Mouse (Mus musculus) neural tube, embryonic 14.5 days (tissue): ENCODE measurements around the gene D930048N14Rik. TPM values are rescaled to one million over a fixed set of nuclear protein-coding genes. Genes with fewer than 3 reads are reported as not detected.
A peak's percentile ranks its signal among the peaks of the same experiment; 100 is the strongest.
"Not testable (repeated sequence)": the region's sequence is repeated elsewhere in the genome, so short reads cannot be mapped to it uniquely, and the experiment has no call there.

Source experiments
- ATAC-seq: fragments of 200-750 bp; cut with Nextera tagmentation; 2 replicates; pipeline ENCODE4 v1.8.0; 2017; ENCODE audit warnings: low read depth, mild to moderate bottlenecking, moderate TSS enrichment, moderate library complexity
- H3K27ac ChIP-seq: fragments of 300-500 bp; sonication (generic); 2 replicates; pipeline ENCODE4 v1.5.1; 2014; ENCODE audit warnings: low read depth, mild to moderate bottlenecking, control low read depth, low read length, moderate library complexity, mixed read lengths
- H3K27me3 ChIP-seq: fragments of 300-500 bp; sonication (generic); 2 replicates; pipeline ENCODE4 v1.6.1; 2014; ENCODE audit warnings: low read length; ENCODE audit not compliant: control insufficient read depth, insufficient read depth
- H3K36me3 ChIP-seq: fragments of 300-500 bp; sonication (generic); 2 replicates; pipeline ENCODE4 v1.6.1; 2014; ENCODE audit warnings: low read length, mixed read lengths; ENCODE audit not compliant: control insufficient read depth, insufficient read depth
- H3K4me1 ChIP-seq: fragments of 300-500 bp; sonication (generic); 2 replicates; pipeline ENCODE4 v1.6.1; 2014; ENCODE audit warnings: low read length; ENCODE audit not compliant: control insufficient read depth, insufficient read depth
- H3K4me2 ChIP-seq: fragments of 300-500 bp; sonication (generic); 2 replicates; pipeline ENCODE4 v1.6.1; 2014; ENCODE audit warnings: mild to moderate bottlenecking, low read depth, low read length, control low read depth
- H3K4me3 ChIP-seq: fragments of 300-500 bp; sonication (generic); 2 replicates; pipeline ENCODE4 v1.5.1; 2014; ENCODE audit warnings: low read depth, low read length, control low read depth, mixed read lengths
- H3K9ac ChIP-seq: fragments of 300-500 bp; sonication (generic); replicated peaks from 2 replicates; pipeline ENCODE4 v1.6.1; 2014; ENCODE audit warnings: low read depth, mild to moderate bottlenecking, control low read depth, low read length, mixed read lengths
- H3K9me3 ChIP-seq: fragments of 300-500 bp; sonication (generic); 2 replicates; pipeline ENCODE4 v1.6.1; 2016; ENCODE audit warnings: low read length; ENCODE audit not compliant: control insufficient read depth
- WGBS: fragments of 180-500 bp; shearing (Covaris S2); extraction: QIAGEN DNeasy Blood & Tissue Kit; methylation state at CpG from one replicate; pipeline ENCODE4 v1.1.7; 2014; 5-methylcytosine and 5-hydroxymethylcytosine counted together
- polyA plus RNA-seq: library from polyadenylated mRNA; unstranded; fragments of >200 nt; fragmentation: Nextera tagmentation; extraction: Ambion mirVana; gene quantifications from 2 replicates; pipeline ENCODE4 v1.2.1, GENCODE M21; 2014

D930048N14Rik gene
- polyA plus RNA-seq = 1.7 and 1.8 TPM in 2 replicates

DNA sequence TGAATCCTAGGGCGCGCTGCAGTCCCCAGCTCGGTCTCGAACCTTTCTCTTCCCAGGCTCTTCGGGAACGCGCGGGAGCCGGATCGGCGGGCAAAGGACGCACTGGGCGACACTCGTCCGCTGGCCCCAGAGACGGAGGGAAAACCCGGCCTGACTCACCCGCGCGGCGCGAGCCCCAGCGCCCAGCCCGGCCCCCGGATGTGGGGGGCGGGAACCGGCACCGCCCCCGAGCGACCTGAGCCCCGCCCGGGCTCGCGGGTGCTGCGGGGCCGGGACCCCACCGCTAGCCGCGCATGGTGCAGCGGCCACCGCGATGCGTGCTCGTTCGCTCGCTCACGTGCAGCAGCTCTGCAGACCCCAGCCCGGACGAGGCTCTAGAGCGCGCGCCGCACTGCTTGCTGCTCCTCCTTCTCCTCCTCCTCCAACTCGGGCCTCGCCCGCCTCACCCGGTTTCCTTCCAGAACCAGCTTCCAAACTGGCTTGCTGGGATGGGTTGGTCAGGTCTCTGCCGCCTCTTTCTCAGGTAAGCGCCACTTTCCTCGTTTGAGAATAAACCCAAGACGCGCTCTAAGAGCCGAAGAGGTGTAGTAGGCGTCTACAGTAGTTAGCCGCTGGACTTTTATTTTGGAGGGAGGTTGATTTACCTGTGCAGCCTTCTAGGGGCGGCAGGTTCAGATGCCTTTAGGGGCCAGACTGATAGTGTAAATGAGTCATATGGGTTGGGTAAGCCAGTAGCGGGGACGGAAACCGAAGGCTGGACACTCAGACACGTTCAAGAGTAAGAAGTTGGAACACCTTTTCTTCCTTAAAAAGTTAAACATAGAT lies at the start of gene D930048N14Rik, which contains the start of gene N4bp3:
TSS of gene D930048N14Rik (plus strand) at position 264 of the 825 bp plus-strand sequence.
TSS of gene N4bp3 (minus strand) at position 152 of the 825 bp plus-strand sequence.
- no peaks in the 10 kb centered on the region for H3K9me3 ChIP-seq
- H3K4me1 ChIP-seq = peaks cover 15% of the 10 kb centered on the region
- peaks cover 5% of the 10 kb centered on the region; the same call in 1 of the 2 replicates for H3K27me3 ChIP-seq
- no peaks in the 10 kb centered on the region for H3K36me3 ChIP-seq
- H3K4me3 ChIP-seq = peak within 1 kb of the TSS; percentile 53
- H3K9ac ChIP-seq = peak within 1 kb of the TSS; percentile 53
- 0 out of 2 replicates have a peak within 1 kb of the TSS, but pooled peaks have one; percentile 23 for H3K27ac ChIP-seq
- peak within 1 kb of the TSS; percentile 70 for H3K4me2 ChIP-seq
- 2% methylated on average over 67 of the region's 70 CpGs for WGBS
- ATAC-seq = peak; percentile 82

DNA sequence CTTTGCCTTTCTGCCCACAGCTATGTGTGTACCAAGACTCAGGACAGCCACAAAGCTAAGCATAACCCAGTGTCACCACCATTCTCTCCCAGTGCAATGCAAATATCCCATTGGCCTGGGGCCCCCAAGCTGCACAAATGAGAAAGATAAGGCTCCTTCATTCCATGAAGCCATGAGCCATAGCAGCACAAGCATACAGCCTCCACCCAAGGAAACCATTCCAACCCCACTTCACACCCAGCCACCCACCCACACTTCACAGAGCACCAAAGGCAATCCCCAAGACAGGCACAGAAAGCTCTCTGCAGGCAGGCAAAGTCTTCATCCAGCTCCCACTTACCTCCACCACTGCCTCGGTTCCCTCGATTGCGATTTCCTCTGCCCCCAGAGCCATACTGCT lies 48.5 kb upstream of the D930048N14Rik start:
- H3K27ac ChIP-seq = no peak overlapping the region
- no peaks in the 10 kb centered on the region for H3K27me3 ChIP-seq
- H3K4me3 ChIP-seq = no peak overlapping the region
- no peaks in the 10 kb centered on the region for H3K9me3 ChIP-seq
- H3K36me3 ChIP-seq = peaks cover 80% of the 10 kb centered on the region
- H3K4me1 ChIP-seq = peaks cover 11% of the 10 kb centered on the region
- no peak overlapping the region for H3K4me2 ChIP-seq
- no peak for ATAC-seq
- 88% methylated on average over 3 of the region's 3 CpGs for WGBS
- H3K9ac ChIP-seq = no peak overlapping the region

DNA sequence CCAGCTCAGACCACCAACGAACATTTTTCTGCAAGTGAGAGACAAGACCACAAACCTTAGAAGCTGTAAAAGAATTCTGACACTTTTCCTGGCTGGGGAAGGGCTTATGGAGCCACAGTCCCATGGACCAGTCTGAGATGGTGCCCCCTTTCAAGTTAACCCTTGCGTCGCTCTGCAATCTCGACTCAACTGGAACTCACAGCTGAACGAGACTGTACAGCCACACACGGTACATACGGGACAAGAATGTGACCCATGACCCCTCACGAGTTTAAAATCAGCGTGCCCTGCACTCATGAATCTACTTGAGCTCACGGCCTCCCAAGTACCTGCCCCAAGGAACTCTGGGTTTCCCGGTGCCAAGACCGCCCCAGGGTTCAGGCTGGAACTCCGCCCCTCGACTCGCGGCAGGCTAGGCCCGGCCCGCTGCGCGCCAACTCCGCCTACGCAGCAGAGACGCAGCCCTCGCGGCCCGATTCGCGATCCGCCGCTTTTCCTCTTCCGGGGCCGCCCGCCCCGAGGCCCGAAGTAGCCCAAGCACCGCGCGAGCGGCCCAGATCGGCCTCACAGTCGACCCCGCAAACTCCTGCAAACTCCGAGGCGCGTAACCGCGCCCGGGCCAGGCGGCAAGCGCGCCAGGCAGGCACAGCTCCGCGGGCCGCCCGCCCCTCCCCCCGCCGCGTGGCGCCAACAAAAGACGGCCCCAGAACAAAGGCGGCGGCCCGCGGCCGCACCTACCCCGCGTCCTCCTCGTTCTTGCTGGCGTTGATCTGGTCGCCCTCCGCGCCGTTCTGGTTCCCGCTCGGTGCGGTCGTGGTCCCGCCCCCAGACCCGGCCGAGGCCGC lies 44.9 kb upstream of the D930048N14Rik start:
- peak overlapping the region; percentile 99 for H3K9ac ChIP-seq
- under 1% methylated on average over 79 of the region's 81 CpGs for WGBS
- H3K36me3 ChIP-seq = peaks cover 45% of the 10 kb centered on the region
- H3K4me1 ChIP-seq = peaks cover 13% of the 10 kb centered on the region
- peak overlapping the region; percentile 93 for H3K27ac ChIP-seq
- no peaks in the 10 kb centered on the region for H3K27me3 ChIP-seq
- no peaks in the 10 kb centered on the region for H3K9me3 ChIP-seq
- H3K4me2 ChIP-seq = peak overlapping the region; percentile 61
- peak; percentile 54 for ATAC-seq
- peak overlapping the region; percentile 98 for H3K4me3 ChIP-seq

DNA sequence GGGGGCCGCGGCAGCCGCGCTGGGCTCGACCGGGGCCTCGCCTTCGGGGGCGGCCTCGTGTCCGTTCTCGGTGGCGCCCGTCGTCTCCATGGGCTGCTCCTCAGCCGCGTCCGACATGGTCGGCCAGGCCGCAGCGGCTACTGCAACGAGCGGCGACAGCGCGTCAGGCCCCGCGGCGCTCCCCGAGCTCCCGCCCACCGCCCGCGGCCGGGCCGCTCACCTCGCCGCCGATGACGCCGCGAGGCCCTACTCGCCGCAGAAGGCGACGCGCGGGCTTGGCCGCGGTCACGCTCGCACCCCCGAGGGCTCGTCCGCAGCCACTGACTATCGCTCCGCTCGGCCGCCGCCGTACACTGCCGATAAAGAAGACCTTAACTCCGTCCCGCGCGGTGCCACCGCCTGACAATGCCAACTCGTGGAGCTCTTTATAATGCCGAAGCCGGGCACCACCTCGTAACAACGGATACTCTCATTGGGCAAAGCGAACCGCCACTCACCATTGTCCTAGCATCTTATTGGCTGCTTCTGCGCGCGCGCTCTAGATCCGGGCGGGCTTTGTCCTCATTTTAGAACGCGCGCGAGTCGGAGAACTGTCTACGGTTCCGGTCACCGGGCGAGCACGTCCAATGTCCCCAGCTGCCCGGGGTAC lies 44.2 kb upstream of the D930048N14Rik start, which contains the start of gene Hnrnpab:
TSS of gene Hnrnpab (minus strand) at position 401 of the 649 bp plus-strand sequence.
- Histone ChIP-seq H3K4me2 (peak within 1 kb of the TSS; percentile 81), H3K4me3 (peak within 1 kb of the TSS; percentile 98), H3K9ac (peak within 1 kb of the TSS; percentile 99), H3K36me3 (peaks cover 37% of the 10 kb centered on the region), H3K4me1 (peaks cover 13% of the 10 kb centered on the region), H3K27me3 (no peaks in the 10 kb centered on the region), H3K27ac (peak within 1 kb of the TSS; percentile 93), H3K9me3 (no peaks in the 10 kb centered on the region)
- peak; percentile 95 for ATAC-seq
- under 1% methylated on average over 85 of the region's 91 CpGs for WGBS

DNA sequence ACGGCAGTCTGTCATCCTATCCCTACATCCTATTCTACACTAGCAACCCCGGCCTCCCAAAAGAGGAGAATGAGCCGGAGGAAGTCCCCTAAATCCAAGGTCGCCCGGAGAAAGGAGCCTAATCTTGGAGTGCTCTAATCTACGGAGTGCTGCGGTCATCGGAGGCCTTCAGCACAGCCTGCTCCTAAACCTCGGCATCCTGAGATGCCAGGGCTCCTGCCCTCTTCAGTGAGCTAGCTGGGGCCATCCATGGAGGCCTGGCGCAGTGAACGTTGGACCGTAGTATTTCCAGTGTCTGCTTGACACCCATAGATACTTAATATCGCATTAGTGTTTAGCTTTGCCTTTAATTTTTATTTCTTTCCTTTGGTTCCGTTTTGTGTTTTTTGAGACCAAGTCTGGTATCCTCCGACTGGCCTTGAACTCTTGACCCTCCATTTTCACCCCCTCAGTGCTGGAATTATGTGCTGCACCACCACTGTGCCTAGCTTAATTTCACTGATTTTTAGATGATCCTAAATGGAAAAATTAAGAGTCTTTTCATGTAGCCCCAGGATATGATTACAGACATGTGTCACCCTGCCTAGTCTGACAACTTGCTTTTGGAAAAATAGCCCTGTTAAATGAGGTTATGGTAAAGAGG lies 43.5 kb upstream of the D930048N14Rik start:
- ATAC-seq = peak; percentile 56
- WGBS = 8% methylated on average over 15 of the region's 15 CpGs
- H3K4me3 ChIP-seq = peak overlapping the region; percentile 98
- H3K4me2 ChIP-seq = peak overlapping the region; percentile 81
- peaks cover 31% of the 10 kb centered on the region for H3K36me3 ChIP-seq
- no peaks in the 10 kb centered on the region for H3K27me3 ChIP-seq
- peak overlapping the region; percentile 99 for H3K9ac ChIP-seq
- H3K9me3 ChIP-seq = no peaks in the 10 kb centered on the region
- H3K4me1 ChIP-seq = peaks cover 13% of the 10 kb centered on the region
- peak overlapping the region; percentile 93 for H3K27ac ChIP-seq

DNA sequence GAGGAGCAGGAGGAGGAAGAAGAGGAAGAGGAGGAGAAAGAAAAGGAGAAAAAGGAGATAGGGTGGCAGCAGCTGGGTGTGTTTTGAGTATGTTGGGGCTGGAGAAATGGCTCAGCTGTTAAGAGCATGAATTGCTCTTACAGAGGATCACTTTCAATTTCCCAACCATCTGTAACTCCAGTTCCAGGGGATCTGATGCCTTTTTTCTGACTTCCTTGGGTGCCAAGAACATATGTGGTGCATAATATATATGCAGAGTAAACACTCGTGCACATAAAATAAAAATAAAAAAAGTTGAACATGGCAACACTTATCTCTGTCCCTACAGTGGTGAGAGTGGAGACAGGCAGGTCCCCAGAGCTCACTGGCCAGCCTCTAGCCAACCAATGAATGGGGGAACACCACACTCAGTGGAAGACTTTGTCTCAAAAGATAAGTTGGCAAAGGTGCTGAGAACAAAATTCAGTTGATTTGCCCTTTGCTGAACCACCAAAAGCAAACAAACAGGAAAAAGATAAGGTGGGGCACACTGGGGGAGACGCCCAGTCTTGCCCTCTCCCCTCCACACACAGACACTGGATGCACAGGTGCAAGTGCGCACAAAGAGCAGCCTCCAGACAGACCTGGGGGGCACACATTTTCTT lies 41.4 kb upstream of the D930048N14Rik start:
- no peak overlapping the region for H3K4me2 ChIP-seq
- H3K4me3 ChIP-seq = no peak overlapping the region
- no peaks in the 10 kb centered on the region for H3K27me3 ChIP-seq
- no peak overlapping the region for H3K27ac ChIP-seq
- WGBS = 85% methylated on average over 3 of the region's 3 CpGs
- no peaks in the 10 kb centered on the region for H3K9me3 ChIP-seq
- no peak for ATAC-seq
- H3K4me1 ChIP-seq = peaks cover 12% of the 10 kb centered on the region
- no peak overlapping the region for H3K9ac ChIP-seq
- peaks cover 10% of the 10 kb centered on the region; the same call in 1 of the 2 replicates for H3K36me3 ChIP-seq

DNA sequence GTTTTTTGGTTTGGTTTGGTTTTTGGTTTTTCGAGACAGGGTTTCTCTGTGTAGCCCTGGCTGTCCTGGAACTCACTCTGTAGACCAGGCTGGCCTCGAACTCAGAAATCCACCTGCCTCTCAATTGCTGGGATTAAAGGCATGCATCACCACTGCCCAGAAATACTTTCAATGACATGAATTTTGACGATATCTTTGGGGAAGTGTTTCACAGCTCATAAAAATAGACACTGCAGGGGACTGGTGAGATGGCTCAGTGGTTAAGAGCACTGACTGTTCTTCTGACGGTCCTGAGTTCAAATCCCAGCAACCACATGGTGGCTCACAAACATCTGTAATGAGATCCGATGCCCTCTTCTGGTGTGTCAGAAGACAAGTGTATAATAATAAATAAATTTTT lies 40.8 kb upstream of the D930048N14Rik start:
- H3K9me3 ChIP-seq, H3K27ac ChIP-seq, H3K4me2 ChIP-seq, H3K4me3 ChIP-seq, H3K27me3 ChIP-seq, H3K36me3 ChIP-seq, H3K9ac ChIP-seq, H3K4me1 ChIP-seq, ATAC-seq: not testable (repeated sequence)
- WGBS = 81% methylated on average over 5 of the region's 5 CpGs

DNA sequence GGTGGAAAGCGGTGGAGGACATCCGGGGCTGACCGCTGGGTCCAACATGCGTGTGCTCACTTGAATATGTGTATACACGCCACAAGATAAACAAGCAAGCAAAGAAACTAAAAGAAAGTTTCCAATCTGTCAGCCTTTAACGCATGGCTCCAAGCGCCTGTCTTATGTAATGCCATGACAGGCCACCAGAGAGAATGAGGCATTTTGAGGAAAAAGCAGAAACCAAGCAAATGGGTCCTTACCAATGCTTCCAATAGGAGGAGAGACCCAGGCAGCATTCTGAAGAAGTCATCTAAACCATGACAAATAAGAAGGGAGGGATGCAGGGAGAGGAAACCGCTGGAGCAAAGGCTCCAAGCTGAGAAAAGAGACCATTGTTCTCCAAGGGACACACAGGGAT lies 36.5 kb upstream of the D930048N14Rik start:
- WGBS = 86% methylated on average over 8 of the region's 8 CpGs
- Histone ChIP-seq H3K4me3 (no peak overlapping the region), H3K27ac (no peak overlapping the region), H3K4me2 (no peak overlapping the region), H3K9ac (no peak overlapping the region), H3K36me3 (no peaks in the 10 kb centered on the region), H3K9me3 (no peaks in the 10 kb centered on the region), H3K4me1 (0 out of 2 replicates have a peak, but pooled peaks cover 4% of the 10 kb centered on the region), H3K27me3 (no peaks in the 10 kb centered on the region)
- ATAC-seq = no peak
